Mouse (Mus musculus) heart, embryonic 14.5 days (tissue): Measurements from ENCODE around the gene Taf15. TPM values are rescaled to one million over a fixed set of nuclear protein-coding genes. Genes with fewer than 3 reads are reported as not detected.

Experiments
- ATAC-seq: fragments of 200-750 bp; cut with Nextera tagmentation; 2 replicates; pipeline ENCODE4 v1.8.0; 2017; ENCODE audit warnings: low read depth, moderate TSS enrichment; ENCODE audit not compliant: insufficient number of reproducible peaks, insufficient read depth, low FRiP score
- H3K27ac ChIP-seq, 2 experiments: fragments of 200-500 bp in 1 of 2; fragments of 300-500 bp in 1 of 2; sonication (generic) in 1 of 2; replicated peaks in 1 of 2; 2 replicates each; pipeline ENCODE4 v1.5.1; 2012 to 2014; ENCODE audit warnings: low read depth in 2 of 2, low read length in 2 of 2, control low read depth in 1 of 2, mild to moderate bottlenecking in 1 of 2, mixed read lengths in 1 of 2; ENCODE audit not compliant: control insufficient read depth in 1 of 2, insufficient read depth in 1 of 2
- H3K27me3 ChIP-seq: fragments of 300-500 bp; sonication (generic); 2 replicates; pipeline ENCODE4 v1.6.1; 2014; ENCODE audit warnings: mild to moderate bottlenecking, low read length, control low read depth; ENCODE audit not compliant: control insufficient read depth, insufficient read depth
- H3K36me3 ChIP-seq: fragments of 300-500 bp; sonication (generic); 2 replicates; pipeline ENCODE4 v1.6.1; 2014; ENCODE audit warnings: mild to moderate bottlenecking, control low read depth, low read length, mixed read lengths; ENCODE audit not compliant: control insufficient read depth, insufficient read depth
- H3K4me1 ChIP-seq, 2 experiments: fragments of 200-500 bp in 1 of 2; fragments of 300-500 bp in 1 of 2; sonication (generic) in 1 of 2; 2 replicates each; pipeline ENCODE4 v1.6.1; 2012 to 2014; ENCODE audit warnings: low read length in 2 of 2, control low read depth in 1 of 2, mixed read lengths in 1 of 2; ENCODE audit not compliant: control insufficient read depth in 2 of 2, insufficient read depth in 2 of 2
- H3K4me2 ChIP-seq: fragments of 300-500 bp; sonication (generic); 2 replicates; pipeline ENCODE4 v1.6.1; 2014; ENCODE audit warnings: mild to moderate bottlenecking, low read length
- H3K4me3 ChIP-seq, 2 experiments: fragments of 200-500 bp in 1 of 2; fragments of 300-500 bp in 1 of 2; sonication (generic) in 1 of 2; 2 replicates each; pipeline ENCODE4 v1.5.1; 2012 to 2014; ENCODE audit warnings: low read length in 2 of 2, mild to moderate bottlenecking in 2 of 2, control low read depth in 1 of 2, low read depth in 1 of 2, moderate library complexity in 1 of 2; ENCODE audit not compliant: control insufficient read depth in 1 of 2, insufficient read depth in 1 of 2
- H3K9ac ChIP-seq: fragments of 300-500 bp; sonication (generic); 2 replicates; pipeline ENCODE4 v1.6.1; 2014; ENCODE audit warnings: mild to moderate bottlenecking, low read length
- H3K9me3 ChIP-seq: fragments of 300-500 bp; sonication (generic); 2 replicates; pipeline ENCODE4 v1.6.1; 2016; ENCODE audit warnings: low read length, control low read depth; ENCODE audit not compliant: control insufficient read depth
- WGBS: fragments of 180-500 bp; shearing (Covaris S2); extraction: QIAGEN DNeasy Blood & Tissue Kit; methylation state at CpG from one replicate; pipeline ENCODE4 v1.1.7; 2014; 5-methylcytosine and 5-hydroxymethylcytosine counted together
- polyA plus RNA-seq: library from polyadenylated mRNA; unstranded; fragments of >200 nt; fragmentation: Nextera tagmentation; extraction: Ambion mirVana; gene quantifications from 2 replicates; pipeline ENCODE4 v1.2.1, GENCODE M21; 2014

Taf15 gene
- polyA plus RNA-seq, 1 experiment from 2014 or later, result 12.8 TPM

GRCm38 (mm10) chr11:83457257-83457656 is 15.6 kb upstream of the Taf15 start:
- Histone ChIP-seq H3K4me3 (no peak overlapping the region), H3K9ac (no peak overlapping the region), H3K4me1 (peaks cover 20 to 25% of the 10 kb centered on the region in 2 experiments), H3K36me3 (no peaks in the 10 kb centered on the region), H3K4me2 (no peak overlapping the region), H3K27ac (no peak overlapping the region), H3K9me3 (no peaks in the 10 kb centered on the region), H3K27me3 (peaks cover 6% of the 10 kb centered on the region; the same call in 1 of the 2 replicates)
- 54% methylated on average over 7 of the region's 7 CpGs for WGBS
- ATAC-seq, result no peak

- peak overlapping the region in 1 of 2 experiments; percentile 37; a peak in 3 of 4 replicates for H3K27ac ChIP-seq
- no peak overlapping the region for H3K4me3 ChIP-seq
- peaks cover 8% of the 10 kb centered on the region for H3K27me3 ChIP-seq
- H3K36me3 ChIP-seq, result no peaks in the 10 kb centered on the region
- no peak overlapping the region for H3K9ac ChIP-seq
- H3K9me3 ChIP-seq, result no peaks in the 10 kb centered on the region
- H3K4me2 ChIP-seq, result no peak overlapping the region
- peaks cover 21 to 30% of the 10 kb centered on the region in 2 experiments for H3K4me1 ChIP-seq
- WGBS, result 55% methylated on average over 9 of the region's 9 CpGs
- ATAC-seq, result no peak
These were observed 14.8 kb upstream of the Taf15 start for GRCm38 (mm10) chr11:83457912-83458601.

- Histone ChIP-seq H3K4me1 (peaks cover 18 to 30% of the 10 kb centered on the region in 2 experiments), H3K4me3 (0 out of 4 replicates have a peak overlapping the region, but pooled peaks of 1 of the 2 experiments have one; percentile 57), H3K27me3 (peaks cover 29% of the 10 kb centered on the region), H3K9me3 (no peaks in the 10 kb centered on the region), H3K9ac (no peak overlapping the region; the same call in 1 of the 2 replicates), H3K36me3 (no peaks in the 10 kb centered on the region), H3K4me2 (peak overlapping the region; percentile 96), H3K27ac (no peak overlapping the region)
- no peak for ATAC-seq
- 79% methylated on average over 10 of the region's 10 CpGs for WGBS
These were observed 11.3 kb upstream of the Taf15 start for GRCm38 (mm10) chr11:83461462-83462027.

- H3K4me2 ChIP-seq, result peak within 1 kb of the TSS; percentile 96
- H3K27me3 ChIP-seq, result peaks cover 29% of the 10 kb centered on the region
- ATAC-seq, result 0 out of 2 replicates have a peak, but pooled peaks have one; percentile 11
- no peak within 1 kb of the TSS for H3K27ac ChIP-seq
- no peaks in the 10 kb centered on the region for H3K36me3 ChIP-seq
- peak within 1 kb of the TSS; percentile 57 to 72 for H3K4me3 ChIP-seq
- under 1% methylated on average over 40 of the region's 42 CpGs for WGBS
- peak within 1 kb of the TSS; percentile 72 for H3K9ac ChIP-seq
- peaks cover 24 to 42% of the 10 kb centered on the region in 2 experiments for H3K4me1 ChIP-seq
- H3K9me3 ChIP-seq, result no peaks in the 10 kb centered on the region
These were observed 10.1 kb upstream of the Taf15 start, which contains the start of gene Mmp28 for GRCm38 (mm10) chr11:83462711-83463244. TSS of gene Mmp28 (minus strand) at chr11:83463071.

GRCm38 (mm10) chr11:83465976-83466375 is 6.9 kb upstream of the Taf15 start:
- Histone ChIP-seq H3K4me3 (no peak overlapping the region), H3K9me3 (peaks cover 3% of the 10 kb centered on the region; the same call in 1 of the 2 replicates), H3K4me2 (no peak overlapping the region), H3K4me1 (peaks cover 22 to 37% of the 10 kb centered on the region in 2 experiments), H3K36me3 (no peaks in the 10 kb centered on the region), H3K27me3 (peaks cover 29% of the 10 kb centered on the region), H3K27ac (0 out of 4 replicates have a peak overlapping the region, but pooled peaks of 1 of the 2 experiments have one; percentile 81), H3K9ac (no peak overlapping the region)
- WGBS, result 39% methylated on average over 2 of the region's 2 CpGs
- ATAC-seq, result no peak

- 6% methylated on average over 11 of the region's 11 CpGs for WGBS
- Histone ChIP-seq H3K27ac (peak overlapping the region; percentile 75 to 81), H3K9ac (peak overlapping the region; percentile 22; the same call in 1 of the 2 replicates), H3K36me3 (no peaks in the 10 kb centered on the region), H3K4me1 (peaks cover 25 to 39% of the 10 kb centered on the region in 2 experiments), H3K27me3 (peaks cover 24% of the 10 kb centered on the region), H3K4me2 (peak overlapping the region; percentile 19), H3K9me3 (peaks cover 3% of the 10 kb centered on the region; the same call in 1 of the 2 replicates), H3K4me3 (no peak overlapping the region)
- peak; percentile 83 for ATAC-seq
These were observed 5.7 kb upstream of the Taf15 start for GRCm38 (mm10) chr11:83467120-83467652.

GRCm38 (mm10) chr11:83468765-83469164 is 4.1 kb upstream of the Taf15 start:
- H3K4me2 ChIP-seq, result no peak overlapping the region
- H3K4me3 ChIP-seq, result no peak overlapping the region
- no peak overlapping the region for H3K27ac ChIP-seq
- ATAC-seq, result no peak
- no peak overlapping the region for H3K9ac ChIP-seq
- 88% methylated on average over 3 of the region's 3 CpGs for WGBS
- H3K4me1 ChIP-seq, result peaks cover 23 to 31% of the 10 kb centered on the region in 2 experiments
- H3K9me3 ChIP-seq, result peaks cover 3% of the 10 kb centered on the region; the same call in 1 of the 2 replicates
- H3K36me3 ChIP-seq, result no peaks in the 10 kb centered on the region
- H3K27me3 ChIP-seq, result peaks cover 15% of the 10 kb centered on the region
